Mouse (Mus musculus) gastrocnemius, postnatal 10 days (tissue): ENCODE data around the gene Ptdss2. TPM values are rescaled to one million over a fixed set of nuclear protein-coding genes. Genes with fewer than 3 reads are reported as not detected.

Experiments used
- DNase-seq: peaks from one replicate; pipeline ENCODE4 v3.0.0; 2021; ENCODE audit warnings: mixed read lengths
- total RNA-seq, 2 experiments: library from RNA; stranded (reverse); gene quantifications; 2 replicates each; pipeline ENCODE4 v1.2.3; 2021

Ptdss2 gene
- total RNA-seq, 2 experiments from 2014 or later: 16.8 to 18.0 TPM

DNA sequence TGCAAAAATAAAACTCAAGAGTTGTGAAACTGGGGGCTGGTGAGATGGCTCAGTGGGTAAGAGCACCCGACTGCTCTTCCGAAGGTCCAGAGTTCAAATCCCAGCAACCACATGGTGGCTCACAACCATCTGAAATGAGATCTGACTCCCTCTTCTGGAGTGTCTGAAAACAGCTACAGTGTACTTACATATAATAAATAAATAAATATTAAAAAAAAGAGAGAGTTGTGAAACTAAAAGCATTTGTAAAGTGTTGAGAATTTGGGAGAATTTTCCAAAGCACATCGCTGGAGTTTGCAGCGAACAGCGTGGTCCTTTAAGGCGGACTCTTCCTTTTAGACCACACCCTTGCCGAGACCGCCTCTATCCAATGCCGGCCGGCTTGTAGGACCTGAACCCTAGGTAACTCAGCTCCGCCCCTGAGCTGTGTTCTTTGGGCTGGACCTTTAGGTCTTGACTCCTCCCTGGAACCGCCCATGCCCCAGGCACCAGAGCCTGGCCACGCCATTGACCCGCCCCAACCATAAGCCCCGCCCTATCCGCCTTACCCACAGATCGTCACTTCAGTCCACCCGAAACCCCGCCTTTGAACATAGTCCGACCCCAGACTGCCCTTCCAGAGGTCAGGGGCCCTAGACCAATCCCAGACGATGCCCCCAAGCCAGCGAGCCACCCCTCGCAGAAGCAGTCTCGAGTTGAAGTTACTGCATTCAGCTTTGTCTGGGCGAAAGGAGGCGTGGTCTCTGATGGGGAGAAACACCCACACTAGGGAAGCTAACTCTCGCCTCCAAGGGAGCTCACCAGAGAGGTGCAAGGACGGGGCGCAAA is 721 bp downstream of the Ptdss2 start:
- peak; percentile 90 for DNase-seq

DNA sequence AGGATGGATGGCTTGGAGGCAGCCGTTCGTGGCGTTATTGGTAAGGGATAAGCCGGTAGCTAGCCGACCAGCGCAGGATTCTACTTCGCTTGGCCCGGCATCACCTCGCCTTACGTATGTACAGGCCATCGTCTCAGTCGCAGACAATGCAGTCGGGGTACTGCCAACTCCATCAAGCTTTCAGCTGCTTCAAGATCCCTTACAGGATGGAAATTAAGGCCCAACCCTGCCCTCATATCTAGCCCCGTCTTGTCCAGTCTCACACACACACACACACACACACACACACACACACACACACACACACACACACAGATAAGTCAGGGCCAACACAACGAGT is 1.3 kb downstream of the Ptdss2 start:
- DNase-seq: no peak

DNA sequence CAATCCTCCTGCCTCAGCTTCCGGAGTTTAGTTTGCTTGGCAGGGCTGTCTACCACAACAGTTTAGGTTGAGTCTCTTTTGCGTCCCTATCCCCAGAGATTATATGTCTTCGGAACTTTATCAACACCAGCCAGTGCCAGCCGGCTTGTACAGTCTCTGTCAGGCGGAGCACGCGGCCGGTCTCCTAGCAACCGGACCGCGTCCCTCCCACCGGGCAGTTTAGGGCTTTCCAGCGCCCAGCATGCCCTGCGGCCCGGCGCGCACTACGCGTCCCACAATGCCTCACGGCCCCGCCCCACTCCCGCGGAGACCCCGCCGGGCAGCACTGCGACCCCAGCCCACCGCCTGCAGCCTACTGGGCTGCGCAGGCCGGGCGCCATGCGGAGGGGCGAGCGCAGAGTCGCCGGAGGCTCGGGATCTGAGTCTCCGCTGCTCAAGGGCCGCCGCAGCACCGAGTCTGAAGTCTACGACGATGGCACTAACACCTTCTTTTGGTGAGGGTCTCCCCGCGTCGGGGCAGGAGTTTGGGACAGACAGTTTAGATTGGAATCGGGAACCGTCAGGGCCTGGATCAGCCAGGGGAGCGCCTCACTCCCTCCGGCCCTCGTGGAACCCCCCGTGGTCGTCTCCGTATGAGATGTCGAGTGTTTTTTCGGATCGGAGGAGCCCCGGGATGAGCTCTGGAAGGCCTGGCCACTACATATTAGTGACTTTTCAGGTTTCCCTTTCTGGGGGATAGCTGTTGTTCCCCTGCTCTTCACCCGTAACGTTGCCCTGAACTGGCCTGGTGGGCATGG is 9.0 kb downstream of the Ptdss2 start:
- DNase-seq: peak; percentile 84

DNA sequence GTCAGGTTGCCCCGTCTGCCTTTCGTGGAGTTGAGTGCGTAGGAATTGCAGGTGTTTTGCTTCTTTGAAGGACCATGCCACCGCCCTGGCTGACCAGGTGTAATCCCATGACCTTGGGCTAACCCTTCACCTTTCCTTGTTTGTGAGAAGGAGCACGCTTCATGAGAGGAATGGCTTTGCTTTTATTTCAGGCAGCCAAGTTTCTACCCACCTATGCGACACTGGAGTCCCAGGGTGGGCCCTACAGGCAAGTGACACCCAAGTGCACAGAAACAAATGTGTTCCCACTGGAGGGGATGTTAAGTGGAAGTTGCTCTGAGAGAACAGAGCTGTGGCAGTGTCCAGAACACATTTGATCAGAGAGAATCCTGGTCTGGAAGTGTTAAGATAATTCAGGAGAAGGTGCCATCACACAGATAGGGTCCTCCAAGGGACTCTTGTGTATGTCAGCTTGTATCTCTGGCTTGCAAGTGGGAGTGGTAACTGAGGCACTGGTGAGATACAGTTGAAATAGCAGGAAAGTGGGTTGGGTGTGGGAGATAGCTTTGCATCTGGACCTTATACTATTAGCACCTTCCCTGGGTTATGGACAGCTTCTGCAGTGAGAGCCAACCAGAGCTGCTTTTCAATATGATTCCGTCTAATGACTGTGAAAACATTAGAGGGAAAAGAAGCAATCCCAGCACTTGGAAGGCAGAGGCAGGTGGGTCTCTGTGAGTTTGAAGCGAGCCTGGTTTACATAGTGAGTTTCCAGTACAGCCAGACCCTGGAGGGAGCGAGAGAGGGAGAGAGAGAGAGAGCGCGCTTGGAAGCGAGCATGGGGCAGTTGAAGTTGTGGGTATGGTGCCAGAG is 9.9 kb downstream of the Ptdss2 start:
- no peak for DNase-seq

DNA sequence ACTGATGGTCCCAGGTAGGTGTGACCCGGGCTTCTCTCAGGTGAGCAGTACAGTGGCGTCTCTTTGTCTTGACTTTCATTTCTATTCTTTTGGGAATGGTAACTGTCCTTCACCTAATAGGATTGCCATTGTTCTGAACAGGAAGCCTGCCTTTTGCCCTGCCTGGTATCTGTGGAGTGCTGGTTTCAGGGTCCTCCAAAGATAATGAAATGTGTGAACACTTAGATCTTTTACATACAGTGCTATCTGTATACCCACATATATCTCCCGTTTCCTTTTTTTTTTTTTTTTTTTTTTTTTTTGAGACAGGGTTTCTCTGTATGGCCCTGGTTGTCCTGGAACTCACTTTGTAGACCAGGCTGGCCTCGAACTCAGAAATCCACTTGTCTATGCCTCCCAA is 19.1 kb downstream of the Ptdss2 start:
- DNase-seq: no peak

DNA sequence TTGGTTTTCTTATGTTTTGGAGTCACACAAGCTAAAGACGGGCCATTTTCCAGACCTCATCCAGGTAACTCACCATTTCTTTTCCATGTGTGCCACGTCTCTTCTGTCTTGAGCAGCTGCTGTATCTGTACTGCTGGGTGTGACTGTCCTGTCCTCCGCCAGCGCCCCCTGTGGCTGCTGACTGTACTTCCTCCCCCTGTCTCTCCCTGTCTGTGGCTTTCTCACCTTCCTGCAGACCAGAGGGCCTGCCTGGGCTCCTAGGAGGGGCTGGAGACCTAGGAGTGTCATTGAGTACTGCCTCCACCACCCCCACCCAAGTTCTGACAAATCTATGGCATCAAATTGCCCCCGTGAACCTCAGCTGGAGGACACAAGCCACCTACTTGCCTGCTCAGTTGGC is 20.9 kb downstream of the Ptdss2 start:
- DNase-seq: peak; percentile 57

DNA sequence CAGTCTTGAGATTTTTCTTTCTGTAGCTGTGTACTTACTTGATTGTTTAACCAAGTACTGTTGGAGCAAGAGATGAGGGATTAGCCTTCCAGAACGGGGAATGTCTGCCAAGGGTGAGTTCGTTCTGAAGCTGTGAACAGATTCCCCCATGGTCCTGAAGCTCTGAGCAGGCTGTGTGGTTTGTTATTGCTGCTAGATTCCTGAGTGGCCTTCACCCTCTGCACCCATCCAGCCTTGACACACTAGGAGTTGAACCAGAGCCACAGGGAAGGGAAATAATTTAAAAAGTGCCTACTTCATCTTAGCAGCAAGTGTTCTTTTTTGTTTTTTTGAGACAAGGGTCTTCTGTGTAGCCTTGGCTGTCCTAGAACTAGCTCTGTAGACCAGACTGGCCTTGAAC is 21.7 kb downstream of the Ptdss2 start:
- no peak for DNase-seq

DNA sequence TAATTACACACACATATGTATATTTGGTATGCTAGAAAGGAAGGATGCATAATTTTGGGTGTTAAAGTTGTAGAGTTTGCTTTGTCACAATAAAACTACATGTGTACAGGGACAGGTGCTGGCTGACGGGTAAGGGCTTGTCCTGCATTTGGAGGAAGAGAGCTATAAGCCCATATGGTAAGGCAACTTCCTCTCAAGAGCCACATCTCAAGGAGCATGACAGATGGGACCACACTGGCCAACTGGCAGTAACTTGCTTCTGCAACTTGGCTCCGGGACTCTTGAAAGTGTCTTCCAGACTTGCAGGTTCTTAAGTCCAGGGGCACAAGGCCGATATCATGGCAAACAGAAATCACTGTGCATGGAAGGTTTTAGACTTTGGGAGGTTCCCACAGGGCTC is 22.5 kb downstream of the Ptdss2 start:
- DNase-seq: no peak

DNA sequence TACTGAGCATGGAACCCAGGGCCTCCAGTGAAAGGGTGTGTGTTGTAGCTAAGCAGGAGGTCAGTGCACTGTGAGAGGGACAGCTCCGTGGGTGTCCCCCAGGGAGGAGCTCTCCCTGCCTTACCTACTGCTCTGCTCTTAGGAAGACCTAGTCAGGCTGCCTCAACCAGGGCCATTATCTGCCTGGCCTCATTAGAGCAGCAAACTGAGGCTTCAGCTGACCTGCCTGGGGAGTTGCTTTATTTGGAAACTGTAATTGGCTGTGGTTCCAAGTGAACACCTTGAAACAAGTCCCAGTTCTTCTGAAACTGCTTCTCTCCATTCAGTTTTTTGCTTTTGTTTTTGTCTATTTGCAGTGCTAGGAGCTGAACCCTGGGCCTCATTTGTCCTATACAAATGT is 23.2 kb downstream of the Ptdss2 start:
- DNase-seq: no peak

DNA sequence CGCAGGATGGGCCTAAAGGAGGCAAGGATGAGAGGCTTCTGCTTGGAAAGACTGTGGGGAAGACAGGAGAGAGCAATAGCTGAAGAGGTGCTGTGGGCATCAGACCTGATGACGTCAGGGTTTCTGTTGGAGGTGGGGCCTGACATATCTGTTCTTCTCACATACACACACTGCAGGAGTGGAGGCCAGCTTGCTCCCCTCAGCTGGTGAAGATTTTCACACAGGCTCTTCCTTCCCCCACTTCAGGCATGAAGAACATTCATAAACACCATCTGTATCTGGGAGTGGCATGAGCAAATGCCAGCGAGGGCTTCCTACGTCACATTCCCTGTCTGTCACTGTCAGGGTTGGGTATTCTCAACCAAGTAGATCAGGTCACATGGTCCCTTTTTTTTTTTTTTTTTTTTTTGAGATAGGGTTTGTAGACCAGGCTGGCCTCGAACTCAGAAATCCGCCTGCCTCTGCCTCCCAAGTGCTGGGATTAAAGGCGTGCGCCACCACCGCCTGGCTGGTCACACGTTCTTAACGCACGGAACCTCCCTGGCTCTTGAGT is 23.9 kb downstream of the Ptdss2 start:
- DNase-seq: no peak

DNA sequence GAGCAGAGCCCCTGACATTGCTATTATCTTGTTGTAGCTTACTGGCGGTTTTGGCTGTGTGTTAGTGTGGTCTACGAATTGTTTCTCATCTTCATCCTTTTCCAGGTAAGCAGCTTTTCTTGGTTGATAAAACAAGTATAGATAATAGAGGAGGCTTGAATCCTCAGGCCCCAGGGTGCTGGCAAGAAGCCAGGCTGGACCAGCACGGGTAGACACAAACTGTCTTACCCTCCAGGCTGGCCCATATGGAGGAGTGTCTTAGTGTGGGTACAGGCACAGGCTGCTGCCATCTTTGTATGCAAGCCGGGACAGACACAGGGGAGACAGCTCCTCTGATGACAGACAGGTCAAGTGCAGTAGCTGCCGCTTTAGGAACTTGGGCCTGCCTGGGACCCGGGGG is 24.9 kb downstream of the Ptdss2 start:
- DNase-seq: no peak

DNA sequence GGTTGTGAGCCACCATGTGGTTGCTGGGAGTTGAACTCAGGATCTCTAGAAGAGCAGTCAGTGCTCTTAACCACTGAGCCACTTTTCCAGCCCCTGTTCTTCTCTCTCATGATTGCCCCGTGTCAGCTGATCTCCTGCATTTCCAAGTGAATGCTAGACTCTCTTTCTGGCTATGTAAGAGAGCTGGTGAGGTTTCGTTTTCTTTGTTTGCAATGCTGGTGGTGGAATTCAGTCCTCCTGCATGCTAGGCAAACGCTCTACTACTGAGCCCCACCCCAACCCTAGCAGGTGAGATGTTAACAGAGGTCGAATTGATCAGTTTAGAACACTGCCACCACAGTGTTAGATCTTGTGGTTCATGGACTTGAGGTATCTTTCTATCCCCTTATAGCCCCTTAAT is 26.5 kb downstream of the Ptdss2 start:
- no peak for DNase-seq

DNA sequence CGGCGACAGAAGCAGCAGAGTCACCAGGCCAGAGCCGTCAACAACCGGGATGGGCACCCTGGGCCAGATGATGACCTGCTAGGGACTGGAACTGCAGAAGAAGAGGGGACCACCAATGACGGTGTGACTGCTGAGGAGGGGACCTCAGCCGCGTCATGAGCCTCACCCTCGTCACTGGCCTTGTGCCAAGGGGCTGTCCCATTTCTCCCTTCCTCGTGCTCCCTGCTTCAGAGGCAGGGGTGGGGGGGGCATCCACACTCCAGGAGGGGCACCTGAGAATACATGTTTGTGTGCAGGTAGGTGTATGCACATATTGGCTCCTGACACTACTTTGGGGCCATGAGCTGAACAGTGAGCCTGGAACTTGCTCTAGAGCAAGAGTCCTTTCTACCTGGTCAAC is 33.2 kb downstream of the Ptdss2 start:
- DNase-seq: no peak

DNA sequence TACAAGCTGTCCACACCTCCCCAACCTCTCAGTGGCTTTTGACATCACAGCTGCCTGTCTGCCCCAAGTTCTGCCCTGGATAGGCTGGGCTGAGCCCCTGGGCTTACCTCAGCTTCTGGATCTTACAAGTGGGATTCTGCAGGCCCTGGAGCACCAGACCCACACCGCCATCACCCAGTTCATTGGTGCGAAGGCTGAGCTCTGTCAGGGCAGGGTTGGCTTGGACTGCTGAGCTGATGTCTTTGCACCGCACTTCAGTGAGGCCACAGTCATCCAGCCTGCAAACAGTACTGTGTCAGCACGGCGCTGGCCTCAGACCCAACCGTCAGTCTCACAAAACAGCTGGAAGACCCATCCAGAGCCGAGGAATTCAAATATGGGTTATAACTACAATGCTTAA is 42.2 kb downstream of the Ptdss2 start:
- DNase-seq: no peak

DNA sequence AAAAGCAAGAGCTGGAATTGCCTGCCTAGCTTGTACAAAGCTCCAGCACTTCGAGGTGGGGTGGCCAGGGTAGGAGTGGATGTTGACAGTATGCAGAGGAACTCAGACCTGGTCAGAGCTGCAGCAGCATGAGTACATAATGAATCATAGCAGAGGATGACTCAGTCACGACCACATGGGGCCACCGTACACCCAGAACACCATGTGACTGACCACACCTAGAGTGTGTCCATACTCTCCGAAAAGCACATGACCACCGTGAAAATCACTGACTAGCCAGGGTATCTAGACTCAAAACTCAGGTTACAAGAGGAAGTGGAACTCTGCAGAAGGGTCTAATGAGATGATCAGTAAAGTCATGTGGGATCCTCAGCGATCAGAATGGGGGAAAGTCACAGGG is 42.7 kb downstream of the Ptdss2 start:
- DNase-seq: no peak

DNA sequence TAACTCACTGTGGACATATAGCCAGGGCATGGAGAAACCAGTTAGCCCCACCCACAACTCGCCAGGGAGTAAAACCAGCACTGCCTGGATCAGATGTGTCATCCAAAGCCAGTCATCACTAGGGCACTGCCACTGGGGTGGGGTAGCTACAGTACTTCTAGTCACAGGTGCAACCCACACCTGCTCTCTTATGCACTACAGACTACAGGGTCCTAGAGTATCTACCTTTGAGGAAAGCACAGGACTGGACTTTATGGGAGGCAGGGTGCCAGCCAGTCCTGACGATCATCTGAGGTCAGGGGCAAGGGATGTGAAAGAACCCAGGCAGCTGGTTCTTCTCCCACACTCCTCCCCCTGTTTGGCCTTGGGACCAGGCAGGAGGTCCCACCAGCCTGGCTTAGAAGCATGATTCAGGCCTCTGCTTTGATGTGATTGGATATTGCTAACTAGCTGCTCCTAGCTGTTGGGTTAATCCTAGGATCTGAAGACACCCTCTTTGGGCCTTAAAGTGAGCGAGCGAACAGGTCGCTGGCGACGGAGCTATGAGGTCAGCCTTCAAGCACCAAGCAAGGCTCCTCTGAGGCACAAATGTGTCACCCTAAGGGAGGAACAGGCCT is 45.8 kb downstream of the Ptdss2 start:
- peak; percentile 46 for DNase-seq

DNA sequence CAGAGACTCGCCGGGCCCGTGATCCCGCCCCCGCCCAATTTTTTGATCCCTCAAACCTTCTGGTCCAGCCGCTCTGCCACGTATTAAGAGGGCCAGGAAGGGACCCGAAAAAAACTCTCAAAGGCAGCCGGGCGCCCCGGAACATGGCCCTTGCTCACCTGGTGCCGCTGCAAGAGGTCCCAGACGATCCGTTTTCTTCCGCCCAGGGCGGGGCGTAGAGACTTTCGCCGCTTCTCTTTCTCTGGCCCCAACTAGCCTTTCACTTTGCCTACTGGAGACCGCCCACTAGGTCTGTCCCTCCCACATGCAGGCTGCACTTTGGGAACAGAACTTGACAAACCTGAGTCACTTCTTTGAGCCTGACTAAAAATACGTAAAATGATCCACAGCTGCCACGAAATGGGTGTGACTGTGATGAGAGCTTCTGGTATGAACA is 46.4 kb downstream of the Ptdss2 start:
- DNase-seq: peak; percentile 52

DNA sequence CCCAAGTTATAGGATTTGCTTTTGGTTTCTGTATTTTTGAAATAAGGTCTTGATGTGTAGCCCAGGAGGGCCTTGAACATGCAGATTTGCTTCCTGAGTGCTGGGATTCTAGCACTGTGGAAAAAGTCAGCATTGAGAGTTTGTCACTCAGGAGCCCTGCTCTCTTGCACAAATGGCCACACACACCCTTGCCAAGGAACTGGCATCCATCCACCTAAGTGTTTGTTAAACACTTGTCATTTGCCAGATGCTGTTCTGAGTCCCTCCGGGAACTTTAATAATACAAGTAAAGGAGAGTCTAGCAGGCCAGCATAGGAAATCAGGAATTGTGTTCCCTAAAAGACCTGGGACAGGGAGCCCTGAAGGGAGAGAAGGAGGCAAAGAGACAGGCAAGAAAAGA is 47.1 kb downstream of the Ptdss2 start:
- DNase-seq: no peak

DNA sequence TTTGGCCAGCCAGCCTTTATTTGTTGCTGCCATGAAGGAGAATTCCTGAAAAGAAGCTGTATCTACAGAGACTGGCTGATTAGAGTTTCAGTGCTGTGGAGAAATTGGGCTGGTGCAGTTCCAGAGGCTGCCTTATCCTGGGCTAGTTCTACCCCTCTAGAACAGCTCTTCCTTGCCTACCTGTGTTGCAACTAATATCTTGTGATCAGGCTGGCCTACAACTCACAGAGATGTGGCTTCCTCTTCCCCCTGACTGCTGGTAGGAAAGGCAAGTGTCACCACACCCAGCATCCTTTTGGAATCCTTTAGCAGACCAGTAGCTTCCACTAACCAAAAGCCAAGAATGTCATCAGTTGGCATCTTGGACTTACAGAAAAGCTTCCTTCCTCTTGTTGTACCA is 47.7 kb downstream of the Ptdss2 start:
- DNase-seq: no peak

DNA sequence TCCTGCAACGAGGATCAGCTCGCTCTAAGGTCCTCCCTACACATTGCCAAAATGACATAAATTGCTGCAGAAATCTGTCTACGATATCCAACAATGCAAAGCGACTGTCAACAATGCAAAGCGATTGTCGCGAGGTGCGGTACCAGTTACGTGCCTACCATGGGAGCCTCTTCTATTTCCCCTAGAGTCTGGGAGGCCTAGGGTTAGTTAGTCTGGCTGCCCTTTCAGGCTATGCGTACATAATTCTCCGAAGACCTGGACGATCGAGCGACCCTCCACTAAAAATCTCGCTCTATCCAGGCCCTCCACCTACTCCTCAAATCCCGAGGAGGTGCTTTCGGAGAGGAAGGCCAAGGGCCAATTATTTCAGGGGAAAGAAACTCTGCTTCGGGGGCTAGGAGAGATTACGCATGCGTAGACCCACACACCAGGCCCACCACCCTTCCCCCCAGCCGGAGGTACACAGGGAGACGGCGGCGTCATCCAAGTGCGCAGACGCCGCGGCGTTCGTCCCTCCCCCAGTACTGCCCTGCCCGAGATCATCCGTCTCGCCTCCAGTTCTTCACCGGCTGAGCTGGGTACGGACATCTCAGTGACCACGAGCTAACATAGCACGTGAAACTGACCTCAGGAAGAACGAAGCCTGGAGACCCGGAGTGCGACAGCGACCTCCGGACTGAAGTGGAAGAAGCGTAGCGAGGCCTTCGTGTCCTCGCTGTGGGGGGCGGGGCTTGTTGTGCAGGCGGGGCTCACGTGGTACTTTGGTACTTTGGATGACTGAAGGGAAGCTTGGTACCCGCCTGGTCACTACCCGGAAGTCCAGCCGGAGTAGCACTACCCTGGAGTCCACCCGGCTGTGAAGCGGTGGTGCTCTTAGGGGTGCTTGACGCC is 50.2 kb downstream of the Ptdss2 start, which contains the start of gene Rnh1:
Gene Rnh1, minus strand, starts transcription at position 742 of the 891 bp plus-strand sequence.
- DNase-seq: peak; percentile 85

DNA sequence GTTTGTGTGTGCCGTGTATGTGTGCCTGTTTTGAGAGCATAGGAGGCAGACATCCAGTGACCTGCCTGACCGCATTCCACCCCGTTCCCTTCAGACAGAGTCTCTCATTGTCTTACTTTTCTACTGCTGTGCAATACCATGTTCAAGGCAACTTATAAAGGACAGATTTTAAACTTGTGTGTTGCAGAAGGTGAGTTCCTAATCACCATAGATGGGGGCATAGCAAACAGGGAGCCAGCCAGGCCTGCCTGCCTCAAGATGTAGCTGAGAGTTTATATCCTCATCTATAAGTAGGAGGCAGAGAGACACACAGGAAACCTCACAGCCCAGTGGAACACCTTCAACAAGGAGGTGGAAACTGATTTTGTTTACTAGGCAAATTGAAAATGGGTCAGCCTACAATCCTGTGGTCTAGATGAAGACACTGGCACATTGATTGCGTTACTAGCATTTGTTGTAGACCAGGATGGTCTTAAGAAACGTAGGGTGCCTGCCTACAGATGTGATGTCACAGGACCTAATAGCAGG is 51.2 kb downstream of the Ptdss2 start:
- DNase-seq: no peak
